Mouse (Mus musculus): ENCODE results near the gene Clasrp. TPM values are rescaled to one million over a fixed set of nuclear protein-coding genes. Genes with fewer than 3 reads are reported as not detected.

Gene Clasrp
- total RNA-seq, 1 experiment: 52.7 TPM

GRCm38 (mm10) chr7:19580634-19581033, 23.7 kb downstream of the Clasrp start:
- Histone ChIP-seq H3K4me3 (ENCODE audit: insufficient read depth in 1 of 2, low read depth in 1 of 2, low read length in 2 of 2, poor library complexity in 1 of 2, severe bottlenecking in 1 of 2) (no peak overlapping the region), H3K9ac (ENCODE audit: insufficient read depth, low read depth, low read length, poor library complexity, severe bottlenecking) (no peak overlapping the region), H3K36me3 (ENCODE audit: control insufficient read depth, insufficient read depth, low read length, poor library complexity, severe bottlenecking) (peaks cover 44% of the 10 kb centered on the region), H3K4me1 (ENCODE audit: control insufficient read depth in 2 of 2, insufficient read depth in 2 of 2, low read length in 2 of 2, poor library complexity in 1 of 2) (peaks cover 1 to 33% of the 10 kb centered on the region in 2 experiments), H3K9me3 (ENCODE audit: control insufficient read depth, insufficient read depth, low read depth, low read length) (no peaks in the 10 kb centered on the region), H3K27ac (ENCODE audit: insufficient read depth, low read depth, low read length, poor library complexity, severe bottlenecking) (no peak overlapping the region)
- no peak for DNase-seq (ENCODE audit: low read depth, low spot score)
- TF ChIP-seq ZC3H11A (IDR thresholded peaks at IDR 0.05; ENCODE audit: borderline replicate concordance, low read depth, low read length): no peak
- no peak for TF ChIP-seq HCFC1 (IDR thresholded peaks at IDR 0.05; ENCODE audit: borderline replicate concordance, insufficient read depth, low read length)
- TF ChIP-seq MAFK (IDR thresholded peaks at IDR 0.05; ENCODE audit: insufficient read depth, low read depth, low read length): no peak
- TF ChIP-seq CHD2 (IDR thresholded peaks at IDR 0.05; ENCODE audit: low read depth, low read length): no peak
- in situ Hi-C loops (cut with MboI; ENCODE audit: low sequenced_read_pairs in 2 of 2, unreplicated experiment in 2 of 2): no loop called here

GRCm38 (mm10) chr7:19579751-19580150, 24.5 kb downstream of the Clasrp start:
- Histone ChIP-seq H3K4me1 (ENCODE audit: control insufficient read depth in 2 of 2, insufficient read depth in 2 of 2, low read length in 2 of 2, poor library complexity in 1 of 2) (peaks cover 5 to 36% of the 10 kb centered on the region in 2 experiments), H3K9ac (ENCODE audit: insufficient read depth, low read depth, low read length, poor library complexity, severe bottlenecking) (0 out of 2 replicates have a peak overlapping the region, but pooled peaks have one; percentile 13), H3K4me3 (ENCODE audit: insufficient read depth in 1 of 2, low read depth in 1 of 2, low read length in 2 of 2, poor library complexity in 1 of 2, severe bottlenecking in 1 of 2) (peak overlapping the region in 1 of 2 experiments; percentile 4; a peak in 2 of 4 replicates), H3K9me3 (ENCODE audit: control insufficient read depth, insufficient read depth, low read depth, low read length) (no peaks in the 10 kb centered on the region), H3K27ac (ENCODE audit: insufficient read depth, low read depth, low read length, poor library complexity, severe bottlenecking) (no peak overlapping the region), H3K36me3 (ENCODE audit: control insufficient read depth, insufficient read depth, low read length, poor library complexity, severe bottlenecking) (peaks cover 39% of the 10 kb centered on the region)
- TF ChIP-seq ZC3H11A (IDR thresholded peaks at IDR 0.05; ENCODE audit: borderline replicate concordance, low read depth, low read length) (no peak), ZNF384 (IDR thresholded peaks at IDR 0.05; ENCODE audit: low read depth, low read length) (no peak), HCFC1 (IDR thresholded peaks at IDR 0.05; ENCODE audit: borderline replicate concordance, insufficient read depth, low read length) (no peak), CHD2 (IDR thresholded peaks at IDR 0.05; ENCODE audit: low read depth, low read length) (no peak), MAFK (IDR thresholded peaks at IDR 0.05; ENCODE audit: insufficient read depth, low read depth, low read length) (no peak)
- DNase-seq (ENCODE audit: low read depth, low spot score): no peak
- in situ Hi-C loops (cut with MboI; ENCODE audit: low sequenced_read_pairs in 2 of 2, unreplicated experiment in 2 of 2): no loop called here

DNA sequence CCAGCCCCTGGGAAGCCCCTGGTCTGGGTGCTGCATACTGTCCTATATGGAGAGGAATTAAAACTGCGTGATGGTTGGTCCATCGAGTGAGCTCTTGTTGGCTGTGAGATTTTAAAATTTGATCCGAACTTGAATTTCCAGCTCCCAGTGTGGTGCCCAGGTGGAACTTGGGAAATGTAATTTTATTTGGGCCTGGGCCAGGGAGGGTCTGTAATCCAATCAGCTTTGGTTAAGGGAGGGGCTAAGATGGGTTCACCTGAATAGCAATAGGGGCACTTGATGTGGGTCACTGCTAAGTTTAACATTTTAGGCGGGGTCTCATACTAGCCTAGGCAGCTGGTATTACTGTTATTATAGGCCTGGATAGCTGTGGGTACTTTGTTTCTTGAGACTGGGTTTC, 25.9 kb downstream of the Clasrp start:
- in situ Hi-C loops (cut with MboI; ENCODE audit: low sequenced_read_pairs in 2 of 2, unreplicated experiment in 2 of 2): no loop called here
- H3K36me3 ChIP-seq (ENCODE audit: control insufficient read depth, insufficient read depth, low read length, poor library complexity, severe bottlenecking): peaks cover 26% of the 10 kb centered on the region
- no peak for DNase-seq (ENCODE audit: low read depth, low spot score)
- peak overlapping the region; percentile 80 for H3K9ac ChIP-seq (ENCODE audit: insufficient read depth, low read depth, low read length, poor library complexity, severe bottlenecking)
- H3K4me1 ChIP-seq (ENCODE audit: control insufficient read depth in 2 of 2, insufficient read depth in 2 of 2, low read length in 2 of 2, poor library complexity in 1 of 2): peaks cover 5 to 30% of the 10 kb centered on the region in 2 experiments
- no peak overlapping the region for H3K27ac ChIP-seq (ENCODE audit: insufficient read depth, low read depth, low read length, poor library complexity, severe bottlenecking)
- TF ChIP-seq CHD2 (IDR thresholded peaks at IDR 0.05; ENCODE audit: low read depth, low read length): no peak
- no peak for TF ChIP-seq ZNF384 (IDR thresholded peaks at IDR 0.05; ENCODE audit: low read depth, low read length)
- TF ChIP-seq ZC3H11A (IDR thresholded peaks at IDR 0.05; ENCODE audit: borderline replicate concordance, low read depth, low read length): no peak
- no peak for TF ChIP-seq HCFC1 (IDR thresholded peaks at IDR 0.05; ENCODE audit: borderline replicate concordance, insufficient read depth, low read length)
- TF ChIP-seq MAFK (IDR thresholded peaks at IDR 0.05; ENCODE audit: insufficient read depth, low read depth, low read length): no peak
- no peaks in the 10 kb centered on the region for H3K9me3 ChIP-seq (ENCODE audit: control insufficient read depth, insufficient read depth, low read depth, low read length)
- peak overlapping the region; percentile 78 to 84 for H3K4me3 ChIP-seq (ENCODE audit: insufficient read depth in 1 of 2, low read depth in 1 of 2, low read length in 2 of 2, poor library complexity in 1 of 2, severe bottlenecking in 1 of 2)

GRCm38 (mm10) chr7:19577877-19578414, 26.3 kb downstream of the Clasrp start:
- in situ Hi-C loops (cut with MboI; ENCODE audit: low sequenced_read_pairs in 2 of 2, unreplicated experiment in 2 of 2): no loop called here
- Histone ChIP-seq H3K9ac (ENCODE audit: insufficient read depth, low read depth, low read length, poor library complexity, severe bottlenecking) (peak overlapping the region; percentile 80), H3K27ac (ENCODE audit: insufficient read depth, low read depth, low read length, poor library complexity, severe bottlenecking) (no peak overlapping the region), H3K4me1 (ENCODE audit: control insufficient read depth in 2 of 2, insufficient read depth in 2 of 2, low read length in 2 of 2, poor library complexity in 1 of 2) (peaks cover 5 to 30% of the 10 kb centered on the region in 2 experiments), H3K4me3 (ENCODE audit: insufficient read depth in 1 of 2, low read depth in 1 of 2, low read length in 2 of 2, poor library complexity in 1 of 2, severe bottlenecking in 1 of 2) (peak overlapping the region; percentile 78 to 84), H3K9me3 (ENCODE audit: control insufficient read depth, insufficient read depth, low read depth, low read length) (no peaks in the 10 kb centered on the region), H3K36me3 (ENCODE audit: control insufficient read depth, insufficient read depth, low read length, poor library complexity, severe bottlenecking) (peaks cover 26% of the 10 kb centered on the region)
- no peak for TF ChIP-seq CHD2 (IDR thresholded peaks at IDR 0.05; ENCODE audit: low read depth, low read length)
- TF ChIP-seq ZNF384 (IDR thresholded peaks at IDR 0.05; ENCODE audit: low read depth, low read length): no peak
- TF ChIP-seq MAFK (IDR thresholded peaks at IDR 0.05; ENCODE audit: insufficient read depth, low read depth, low read length): no peak
- TF ChIP-seq HCFC1 (IDR thresholded peaks at IDR 0.05; ENCODE audit: borderline replicate concordance, insufficient read depth, low read length): no peak
- no peak for TF ChIP-seq ZC3H11A (IDR thresholded peaks at IDR 0.05; ENCODE audit: borderline replicate concordance, low read depth, low read length)
- no peak for DNase-seq (ENCODE audit: low read depth, low spot score)

All from ES-E14 (cell line).